Mouse (Mus musculus) forebrain, postnatal 0 days (tissue): ENCODE results near the gene Taar8a. TPM values are rescaled to one million over a fixed set of nuclear protein-coding genes. Genes with fewer than 3 reads are reported as not detected.
"Not testable (repeated sequence)": the region's sequence is repeated elsewhere in the genome, so short reads cannot be mapped to it uniquely, and the experiment has no call there.

Experiments used
- ATAC-seq: fragments of 200-750 bp; cut with Nextera tagmentation; 2 replicates; pipeline ENCODE4 v1.8.0; 2017; ENCODE audit warnings: mild to moderate bottlenecking, moderate library complexity
- DNase-seq: peaks from one replicate; pipeline ENCODE4 v3.0.0-alpha.2; 2015
- H3K27ac ChIP-seq: fragments of 300-500 bp; sonication (generic); 2 replicates; pipeline ENCODE4 v1.5.1; 2014; ENCODE audit warnings: low read depth, mild to moderate bottlenecking, antibody characterized with exemption, low read length, moderate library complexity, mixed read lengths
- H3K27me3 ChIP-seq: fragments of 300-500 bp; sonication (generic); 2 replicates; pipeline ENCODE4 v1.6.1; 2014; ENCODE audit warnings: mild to moderate bottlenecking, low read length, mixed read lengths; ENCODE audit not compliant: insufficient read depth
- H3K36me3 ChIP-seq: fragments of 300-500 bp; sonication (generic); 2 replicates; pipeline ENCODE4 v1.6.1; 2014; ENCODE audit warnings: mild to moderate bottlenecking, moderate library complexity; ENCODE audit not compliant: insufficient read depth
- H3K4me1 ChIP-seq: fragments of 300-500 bp; sonication (generic); 2 replicates; pipeline ENCODE4 v1.6.1; 2014; ENCODE audit warnings: antibody characterized with exemption; ENCODE audit not compliant: insufficient read depth
- H3K4me2 ChIP-seq: fragments of 300-500 bp; sonication (generic); 2 replicates; pipeline ENCODE4 v1.6.1; 2014; ENCODE audit warnings: low read depth, mild to moderate bottlenecking, moderate library complexity
- H3K4me3 ChIP-seq: fragments of 300-500 bp; sonication (generic); 2 replicates; pipeline ENCODE4 v1.5.1; 2014; ENCODE audit warnings: low read depth, low read length, mixed read lengths
- H3K9ac ChIP-seq: fragments of 300-500 bp; sonication (generic); 2 replicates; pipeline ENCODE4 v1.6.1; 2014; ENCODE audit warnings: mild to moderate bottlenecking
- H3K9me3 ChIP-seq: fragments of 300-500 bp; sonication (generic); 2 replicates; pipeline ENCODE4 v1.6.1; 2016; ENCODE audit warnings: low read length
- CTCF ChIP-seq: sonication (generic); IDR thresholded peaks from 2 replicates; pipeline ENCODE4 v1.5.1; 2016; ENCODE audit warnings: antibody characterized with exemption, control low read depth, low read depth
- whole genome bisulfite sequencing: fragments of 180-500 bp; shearing (Covaris S2); extraction: QIAGEN DNeasy Blood & Tissue Kit; methylation state at CpG from one replicate; pipeline ENCODE4 v1.1.7; 2014; 5-methylcytosine and 5-hydroxymethylcytosine counted together
- polyA plus RNA-seq: library from polyadenylated mRNA; unstranded; fragments of >200 nt; fragmentation: Nextera tagmentation; extraction: Ambion mirVana; gene quantifications from 2 replicates; pipeline ENCODE4 v1.2.1, GENCODE M21; 2015
- total RNA-seq: library from RNA; depleted of rRNA; stranded (reverse); fragments of >200 nt; gene quantifications from 2 replicates; pipeline ENCODE4 v1.2.3, GENCODE M21; 2014; rRNA removed

Gene Taar8a
- total RNA-seq, result not detected in 2 replicates
- polyA plus RNA-seq, result not detected in 2 replicates

GRCm38 (mm10) chr10:24076200-24076599, at the start of gene Taar8a:
Taar8a (plus strand) TSS chr10:24076500.
- H3K27me3 ChIP-seq, H3K27ac ChIP-seq, H3K9me3 ChIP-seq, H3K36me3 ChIP-seq, ATAC-seq, H3K4me3 ChIP-seq, H3K4me2 ChIP-seq, DNase-seq, H3K9ac ChIP-seq, H3K4me1 ChIP-seq: not testable (repeated sequence)
- WGBS, result 85% methylated on average over 2 of the region's 4 CpGs

GRCm38 (mm10) chr10:24026922-24027321, 49.4 kb upstream of the Taar8a start, which contains the start of gene Taar7d:
Taar7d (plus strand) TSS chr10:24027222.
- Histone ChIP-seq H3K36me3 (no peaks in the 10 kb centered on the region), H3K9me3 (no peaks in the 10 kb centered on the region), H3K4me2 (no peak within 1 kb of the TSS), H3K9ac (no peak within 1 kb of the TSS), H3K27ac (no peak within 1 kb of the TSS), H3K4me3 (no peak within 1 kb of the TSS), H3K4me1 (no peaks in the 10 kb centered on the region), H3K27me3 (no peaks in the 10 kb centered on the region)
- ATAC-seq (no peak), DNase-seq (no peak)
- TF ChIP-seq CTCF, result no peak

- no peak for TF ChIP-seq CTCF
- no peak overlapping the region for H3K27ac ChIP-seq
- no peak overlapping the region for H3K4me3 ChIP-seq
- no peaks in the 10 kb centered on the region for H3K9me3 ChIP-seq
- H3K4me1 ChIP-seq, result no peaks in the 10 kb centered on the region
- no peaks in the 10 kb centered on the region for H3K27me3 ChIP-seq
- DNase-seq (no peak), ATAC-seq (no peak)
- H3K9ac ChIP-seq, result no peak overlapping the region
- no peaks in the 10 kb centered on the region for H3K36me3 ChIP-seq
- H3K4me2 ChIP-seq, result no peak overlapping the region
Measured at GRCm38 (mm10) chr10:24031347-24031746, 45.0 kb upstream of the Taar8a start.

GRCm38 (mm10) chr10:24037314-24037713, 39.0 kb upstream of the Taar8a start, which contains the start of gene Taar7e:
Taar7e (plus strand) TSS chr10:24037614.
- ATAC-seq, result no peak
- H3K4me2 ChIP-seq, result no peak within 1 kb of the TSS
- 90% methylated on average over 2 of the region's 2 CpGs for WGBS
- no peak for TF ChIP-seq CTCF
- H3K9ac ChIP-seq, result no peak within 1 kb of the TSS
- no peaks in the 10 kb centered on the region for H3K27me3 ChIP-seq
- no peak for DNase-seq
- H3K36me3 ChIP-seq, result no peaks in the 10 kb centered on the region
- H3K27ac ChIP-seq, result no peak within 1 kb of the TSS
- no peaks in the 10 kb centered on the region for H3K9me3 ChIP-seq
- no peaks in the 10 kb centered on the region for H3K4me1 ChIP-seq
- H3K4me3 ChIP-seq, result no peak within 1 kb of the TSS

GRCm38 (mm10) chr10:24040120-24040869, 36.0 kb upstream of the Taar8a start:
- no peak for ATAC-seq

GRCm38 (mm10) chr10:24049210-24049609, 27.1 kb upstream of the Taar8a start, which contains the start of gene Taar7f:
Taar7f (plus strand) TSS chr10:24049510.
- Histone ChIP-seq H3K36me3 (no peaks in the 10 kb centered on the region), H3K27me3 (no peaks in the 10 kb centered on the region), H3K9me3 (no peaks in the 10 kb centered on the region), H3K4me1 (no peaks in the 10 kb centered on the region), H3K27ac (no peak within 1 kb of the TSS), H3K9ac (no peak within 1 kb of the TSS), H3K4me2 (no peak within 1 kb of the TSS), H3K4me3 (no peak within 1 kb of the TSS)
- no peak for TF ChIP-seq CTCF
- DNase-seq (no peak), ATAC-seq (no peak)

More at GRCm38 (mm10) chr10:24040120-24040869, 36.0 kb upstream of the Taar8a start:
- no peak overlapping the region for H3K4me3 ChIP-seq
- no peaks in the 10 kb centered on the region for H3K4me1 ChIP-seq
- DNase-seq, result no peak
- no peaks in the 10 kb centered on the region for H3K27me3 ChIP-seq
- no peaks in the 10 kb centered on the region for H3K9me3 ChIP-seq
- no peak for TF ChIP-seq CTCF
- no peak overlapping the region for H3K27ac ChIP-seq
- no peaks in the 10 kb centered on the region for H3K36me3 ChIP-seq
- H3K4me2 ChIP-seq, result no peak overlapping the region
- no peak overlapping the region for H3K9ac ChIP-seq
- 51% methylated on average over 2 of the region's 2 CpGs for WGBS

GRCm38 (mm10) chr10:24052039-24052438, 24.3 kb upstream of the Taar8a start:
- no peak overlapping the region for H3K4me3 ChIP-seq
- ATAC-seq (no peak), DNase-seq (no peak)
- H3K9ac ChIP-seq, result no peak overlapping the region
- H3K27me3 ChIP-seq, result no peaks in the 10 kb centered on the region
- no peak overlapping the region for H3K4me2 ChIP-seq
- no peak overlapping the region for H3K27ac ChIP-seq
- TF ChIP-seq CTCF, result no peak
- H3K9me3 ChIP-seq, result no peaks in the 10 kb centered on the region
- no peaks in the 10 kb centered on the region for H3K36me3 ChIP-seq
- 56% methylated on average over 5 of the region's 5 CpGs for WGBS
- H3K4me1 ChIP-seq, result no peaks in the 10 kb centered on the region
